Mouse (Mus musculus): ENCODE measurements at regions not wholly inside any gene's neighbourhood (a gene's known extent, or its start where the extent isn't known, plus 50 kb on each side); places are given as distances from the start of the nearest gene placed in this dataset.
"Not testable (repeated sequence)": the region's sequence is repeated elsewhere in the genome, so short reads cannot be mapped to it uniquely, and the experiment has no call there.

DNA sequence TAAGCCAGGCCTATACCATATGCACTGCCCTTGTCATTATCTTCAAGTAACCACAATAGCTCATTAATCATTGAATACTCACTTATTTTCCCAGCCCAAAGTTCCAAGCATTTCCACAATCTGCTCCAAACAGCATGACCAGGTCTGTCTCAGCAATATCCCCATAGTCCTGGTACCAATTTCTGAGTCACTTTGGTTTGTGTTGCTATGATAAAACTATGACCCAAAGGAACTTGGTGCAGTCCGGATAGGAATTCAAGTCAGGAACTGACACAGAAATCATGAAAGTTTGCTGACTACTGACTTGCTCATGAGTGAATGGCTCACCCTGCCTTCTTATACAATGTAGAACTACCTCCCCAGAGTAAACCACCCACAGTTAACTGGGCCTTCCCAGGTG, 309.4 kb downstream of the Gxylt1 start:
- no peak overlapping the region for H3K4me3 ChIP-seq (replicated peaks; ENCODE audit: low read length)
- 0 out of 2 replicates have a peak, but pooled peaks cover 3% of the 10 kb centered on the region for H3K4me1 ChIP-seq (replicated peaks; ENCODE audit: low read depth, low read length)
- no peak for TF ChIP-seq CTCF (conservative IDR thresholded peaks at IDR 0.05; ENCODE audit: low read length)
- no peak for TF ChIP-seq NANOG (IDR thresholded peaks at IDR 0.05; ENCODE audit: borderline replicate concordance, low read length)
- no peak for TF ChIP-seq POU5F1 (IDR thresholded peaks at IDR 0.05; ENCODE audit: borderline replicate concordance, low read length)
- no peaks in the 10 kb centered on the region for H3K36me3 ChIP-seq (ENCODE audit: insufficient read depth, low read length)
- no peaks in the 10 kb centered on the region for H3K9me3 ChIP-seq (ENCODE audit: low read length)
- peaks cover 9% of the 10 kb centered on the region for H3K27me3 ChIP-seq (ENCODE audit: insufficient read depth, low read length)

DNA sequence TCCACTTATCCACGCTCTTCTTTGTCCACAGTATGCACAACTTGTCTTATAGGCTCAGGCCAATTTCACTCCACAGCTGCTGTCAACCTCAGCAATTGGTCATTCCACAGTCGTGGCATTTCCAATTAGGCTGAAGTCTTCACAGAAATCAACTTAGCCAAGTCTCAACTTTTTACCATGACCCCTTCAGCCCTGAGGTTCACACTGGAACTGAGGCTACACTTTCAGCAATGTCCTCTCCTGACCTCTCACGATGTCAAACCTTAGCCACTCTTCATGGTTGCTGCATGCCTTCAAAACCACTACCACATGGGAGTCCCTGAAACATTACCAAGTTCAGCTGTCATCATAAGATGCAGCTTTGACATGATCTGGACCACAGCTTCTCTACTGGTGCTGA, 310.1 kb downstream of the Gxylt1 start:
- no peaks in the 10 kb centered on the region for H3K36me3 ChIP-seq (ENCODE audit: insufficient read depth, low read length)
- 0 out of 2 replicates have a peak, but pooled peaks cover 2% of the 10 kb centered on the region for H3K4me1 ChIP-seq (replicated peaks; ENCODE audit: low read depth, low read length)
- peaks cover 9% of the 10 kb centered on the region for H3K27me3 ChIP-seq (ENCODE audit: insufficient read depth, low read length)
- TF ChIP-seq POU5F1 (IDR thresholded peaks at IDR 0.05; ENCODE audit: borderline replicate concordance, low read length) = no peak
- no peak for TF ChIP-seq NANOG (IDR thresholded peaks at IDR 0.05; ENCODE audit: borderline replicate concordance, low read length)
- no peak for TF ChIP-seq CTCF (conservative IDR thresholded peaks at IDR 0.05; ENCODE audit: low read length)
- H3K9me3 ChIP-seq (ENCODE audit: low read length) = no peaks in the 10 kb centered on the region
- H3K4me3 ChIP-seq (replicated peaks; ENCODE audit: low read length) = no peak overlapping the region

DNA sequence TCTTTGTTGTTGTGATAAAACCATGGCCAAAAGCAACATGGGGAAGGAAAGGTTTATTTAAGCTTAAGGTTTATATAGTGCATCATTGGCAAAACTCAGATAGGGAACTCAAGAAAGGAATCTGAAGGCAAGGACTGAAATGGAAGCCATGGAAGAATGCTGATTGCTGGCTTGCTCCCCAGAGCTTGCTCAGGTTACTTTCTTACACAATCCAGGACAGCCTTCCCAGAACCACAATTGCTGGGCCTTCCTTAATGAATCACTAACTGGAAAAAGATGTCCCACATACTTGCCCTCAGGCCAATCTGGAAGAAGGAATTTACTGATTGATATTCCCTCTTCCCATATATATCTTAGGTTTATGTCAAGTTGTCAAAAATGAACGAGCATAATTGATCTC, 310.8 kb downstream of the Gxylt1 start:
- Histone ChIP-seq H3K9me3 (ENCODE audit: low read length) (no peaks in the 10 kb centered on the region), H3K4me3 (replicated peaks; ENCODE audit: low read length) (no peak overlapping the region), H3K4me1 (replicated peaks; ENCODE audit: low read depth, low read length) (no peaks in the 10 kb centered on the region), H3K36me3 (ENCODE audit: insufficient read depth, low read length) (no peaks in the 10 kb centered on the region), H3K27me3 (ENCODE audit: insufficient read depth, low read length) (peaks cover 6% of the 10 kb centered on the region; the same call in 1 of the 2 replicates)
- TF ChIP-seq CTCF (conservative IDR thresholded peaks at IDR 0.05; ENCODE audit: low read length) (no peak), POU5F1 (IDR thresholded peaks at IDR 0.05; ENCODE audit: borderline replicate concordance, low read length) (no peak), NANOG (IDR thresholded peaks at IDR 0.05; ENCODE audit: borderline replicate concordance, low read length) (no peak)

DNA sequence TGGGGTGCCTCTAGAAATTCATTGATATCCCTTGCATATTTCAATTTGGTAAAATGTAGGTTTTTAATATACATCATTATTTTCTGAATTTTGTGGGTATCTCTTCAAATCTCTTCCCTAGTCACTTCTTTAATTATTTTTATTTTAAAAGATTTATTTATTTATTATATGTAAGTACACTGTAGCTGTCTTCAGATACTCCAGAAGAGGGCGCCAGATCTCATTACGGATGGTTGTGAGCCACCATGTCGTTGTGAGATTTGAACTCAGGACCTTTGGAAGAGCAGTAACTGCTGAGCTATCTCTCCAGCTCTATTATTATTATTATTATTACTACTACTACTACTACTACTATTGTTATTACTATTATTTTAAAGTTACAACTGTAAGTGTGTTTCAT, 324.1 kb downstream of the Gxylt1 start:
- H3K4me3 ChIP-seq (replicated peaks; ENCODE audit: low read length); H3K27me3 ChIP-seq (ENCODE audit: insufficient read depth, low read length); H3K36me3 ChIP-seq (ENCODE audit: insufficient read depth, low read length); H3K9me3 ChIP-seq (ENCODE audit: low read length); H3K4me1 ChIP-seq (replicated peaks; ENCODE audit: low read depth, low read length): not testable (repeated sequence)
- peak; percentile 16; the same call in 1 of the 2 replicates for TF ChIP-seq CTCF (conservative IDR thresholded peaks at IDR 0.05; ENCODE audit: low read length)

DNA sequence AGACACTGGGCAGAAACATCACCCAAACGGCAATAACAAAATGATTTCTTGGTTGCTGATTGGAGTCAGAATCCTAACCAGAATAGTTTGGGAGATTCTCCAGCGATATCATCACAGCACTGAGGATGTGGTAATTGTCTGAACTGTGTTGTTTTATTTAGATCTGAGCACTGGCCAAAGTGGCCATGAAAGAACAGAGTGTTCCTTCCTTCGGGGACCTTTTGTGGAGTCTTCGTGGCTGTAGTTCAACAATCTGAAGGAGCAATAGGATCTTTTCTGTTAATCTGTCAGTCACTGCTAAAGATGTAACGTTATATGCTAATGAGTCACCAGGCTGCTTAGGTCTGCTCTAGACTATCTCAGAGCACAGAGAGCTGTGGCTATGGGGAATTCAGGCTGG, 328.8 kb downstream of the Gxylt1 start:
- no peak for TF ChIP-seq POU5F1 (IDR thresholded peaks at IDR 0.05; ENCODE audit: borderline replicate concordance, low read length)
- no peak for TF ChIP-seq NANOG (IDR thresholded peaks at IDR 0.05; ENCODE audit: borderline replicate concordance, low read length)
- no peak for TF ChIP-seq CTCF (conservative IDR thresholded peaks at IDR 0.05; ENCODE audit: low read length)
- H3K4me1 ChIP-seq (replicated peaks; ENCODE audit: low read depth, low read length) = no peaks in the 10 kb centered on the region
- H3K9me3 ChIP-seq (ENCODE audit: low read length) = no peaks in the 10 kb centered on the region
- no peak overlapping the region for H3K4me3 ChIP-seq (replicated peaks; ENCODE audit: low read length)
- no peaks in the 10 kb centered on the region for H3K27me3 ChIP-seq (ENCODE audit: insufficient read depth, low read length)
- H3K36me3 ChIP-seq (ENCODE audit: insufficient read depth, low read length) = no peaks in the 10 kb centered on the region

DNA sequence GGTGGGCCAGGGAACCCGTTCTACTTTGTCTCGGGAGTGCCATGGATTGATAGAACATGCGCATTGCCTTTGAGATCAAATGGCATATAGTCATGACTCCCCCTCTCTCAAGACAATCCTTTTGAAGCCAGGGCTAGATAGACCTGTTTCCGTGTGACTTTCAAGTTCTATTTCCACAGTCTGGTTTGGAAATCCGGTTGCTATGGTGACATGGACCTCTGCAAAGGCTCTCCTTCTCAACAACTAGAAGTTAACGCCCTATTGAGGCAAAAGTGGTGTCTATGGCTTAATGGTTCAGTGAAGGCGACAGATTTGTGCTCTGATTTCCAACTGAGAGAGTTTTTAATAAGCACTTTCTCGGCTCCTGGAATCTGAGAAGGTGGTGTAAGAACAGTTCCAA, 371.2 kb downstream of the Gxylt1 start:
- 0 out of 2 replicates have a peak, but pooled peaks cover 4% of the 10 kb centered on the region for H3K27me3 ChIP-seq (ENCODE audit: insufficient read depth, low read length)

DNA sequence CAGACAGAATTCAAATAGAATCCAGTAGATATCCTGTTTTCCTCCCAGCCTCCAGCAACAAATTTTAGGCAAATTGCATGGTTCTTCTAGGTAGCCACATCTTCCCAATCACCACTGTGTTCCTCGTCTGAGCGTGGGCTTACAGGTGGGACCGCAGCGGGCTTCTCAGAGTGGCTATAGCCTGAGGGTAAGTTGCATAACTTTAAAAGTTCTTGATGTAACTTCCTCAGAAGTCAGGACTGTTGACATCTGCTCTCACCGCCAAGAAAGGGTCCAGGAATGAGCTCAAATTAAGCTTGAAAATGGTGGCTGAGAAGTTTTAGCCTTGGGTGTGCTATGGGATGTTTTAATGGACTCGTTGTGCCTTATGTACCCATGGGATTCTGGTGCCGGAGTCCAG, 377.7 kb downstream of the Gxylt1 start:
- H3K9me3 ChIP-seq (ENCODE audit: low read length) = no peaks in the 10 kb centered on the region
- no peak overlapping the region for H3K4me3 ChIP-seq (replicated peaks; ENCODE audit: low read length)
- H3K27me3 ChIP-seq (ENCODE audit: insufficient read depth, low read length) = peaks cover 4% of the 10 kb centered on the region; the same call in 1 of the 2 replicates
- H3K36me3 ChIP-seq (ENCODE audit: insufficient read depth, low read length) = no peaks in the 10 kb centered on the region
- TF ChIP-seq NANOG (IDR thresholded peaks at IDR 0.05; ENCODE audit: borderline replicate concordance, low read length) (no peak), CTCF (conservative IDR thresholded peaks at IDR 0.05; ENCODE audit: low read length) (no peak), POU5F1 (IDR thresholded peaks at IDR 0.05; ENCODE audit: borderline replicate concordance, low read length) (no peak)
- no peaks in the 10 kb centered on the region for H3K4me1 ChIP-seq (replicated peaks; ENCODE audit: low read depth, low read length)

More for the DNA sequence above, 371.2 kb downstream of the Gxylt1 start:
- TF ChIP-seq CTCF (conservative IDR thresholded peaks at IDR 0.05; ENCODE audit: low read length) (no peak), POU5F1 (IDR thresholded peaks at IDR 0.05; ENCODE audit: borderline replicate concordance, low read length) (no peak), NANOG (IDR thresholded peaks at IDR 0.05; ENCODE audit: borderline replicate concordance, low read length) (no peak)
- Histone ChIP-seq H3K4me1 (replicated peaks; ENCODE audit: low read depth, low read length) (no peaks in the 10 kb centered on the region), H3K36me3 (ENCODE audit: insufficient read depth, low read length) (no peaks in the 10 kb centered on the region), H3K9me3 (ENCODE audit: low read length) (no peaks in the 10 kb centered on the region), H3K4me3 (replicated peaks; ENCODE audit: low read length) (no peak overlapping the region)

DNA sequence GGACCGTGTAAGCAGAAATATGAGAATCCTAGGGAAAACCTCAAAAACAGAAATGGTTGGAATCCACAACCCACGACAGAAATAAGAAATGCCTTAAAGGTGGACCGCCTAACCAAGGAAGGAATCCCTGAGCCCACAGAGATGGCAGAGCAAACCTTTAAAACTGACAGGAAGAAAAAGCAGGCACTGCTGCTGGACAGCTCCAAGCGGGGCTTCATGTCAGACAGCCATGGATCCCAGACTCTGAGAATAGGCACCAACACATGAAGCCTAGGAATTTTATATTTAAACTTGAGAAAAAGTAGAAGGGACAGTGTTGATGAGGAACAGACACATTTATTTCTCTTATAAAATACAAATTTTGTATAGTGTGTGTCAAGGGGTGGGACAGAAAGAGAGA, 379.1 kb downstream of the Gxylt1 start:
- H3K36me3 ChIP-seq (ENCODE audit: insufficient read depth, low read length) = no peaks in the 10 kb centered on the region
- no peak for TF ChIP-seq NANOG (IDR thresholded peaks at IDR 0.05; ENCODE audit: borderline replicate concordance, low read length)
- no peak for TF ChIP-seq POU5F1 (IDR thresholded peaks at IDR 0.05; ENCODE audit: borderline replicate concordance, low read length)
- no peak for TF ChIP-seq CTCF (conservative IDR thresholded peaks at IDR 0.05; ENCODE audit: low read length)
- H3K4me1 ChIP-seq (replicated peaks; ENCODE audit: low read depth, low read length) = no peaks in the 10 kb centered on the region
- H3K27me3 ChIP-seq (ENCODE audit: insufficient read depth, low read length) = peaks cover 3% of the 10 kb centered on the region; the same call in 1 of the 2 replicates
- H3K4me3 ChIP-seq (replicated peaks; ENCODE audit: low read length) = no peak overlapping the region
- no peaks in the 10 kb centered on the region for H3K9me3 ChIP-seq (ENCODE audit: low read length)

DNA sequence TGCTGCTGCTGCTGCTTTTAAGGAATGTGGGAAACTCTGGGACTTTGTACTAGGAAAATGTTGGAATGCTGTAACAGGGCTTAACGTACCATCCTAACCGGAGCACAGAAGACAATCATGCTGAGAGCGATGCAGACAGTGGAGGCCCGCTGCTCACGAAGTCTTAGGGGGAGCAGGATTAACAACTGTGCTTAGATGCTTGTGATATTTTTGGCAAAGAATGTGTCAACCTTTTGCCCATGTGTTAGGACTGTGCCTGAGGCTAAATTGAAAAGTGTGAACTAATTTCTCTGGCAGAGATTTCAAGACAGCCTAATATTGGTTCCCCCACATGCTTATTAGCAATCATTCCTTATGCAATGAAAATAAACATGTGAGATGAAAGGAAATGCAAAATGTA, 398.5 kb downstream of the Gxylt1 start:
- no peaks in the 10 kb centered on the region for H3K27me3 ChIP-seq (ENCODE audit: insufficient read depth, low read length)
- no peak overlapping the region for H3K4me3 ChIP-seq (replicated peaks; ENCODE audit: low read length)
- no peak for TF ChIP-seq CTCF (conservative IDR thresholded peaks at IDR 0.05; ENCODE audit: low read length)
- TF ChIP-seq NANOG (IDR thresholded peaks at IDR 0.05; ENCODE audit: borderline replicate concordance, low read length) = no peak
- no peak for TF ChIP-seq POU5F1 (IDR thresholded peaks at IDR 0.05; ENCODE audit: borderline replicate concordance, low read length)
- no peaks in the 10 kb centered on the region for H3K9me3 ChIP-seq (ENCODE audit: low read length)
- H3K36me3 ChIP-seq (ENCODE audit: insufficient read depth, low read length) = no peaks in the 10 kb centered on the region
- no peaks in the 10 kb centered on the region for H3K4me1 ChIP-seq (replicated peaks; ENCODE audit: low read depth, low read length)

Measured in E14TG2a.4 (cell line).